Mouse (Mus musculus) natural killer cell, adult 2 months (primary cell): ENCODE data around the gene Olfr365.

Experiments used
- DNase-seq, 2 experiments: peaks; one replicate each; pipeline ENCODE4 v3.0.0; 2022; ENCODE audit warnings: low spot score in 2 of 2

Olfr365 gene

DNA sequence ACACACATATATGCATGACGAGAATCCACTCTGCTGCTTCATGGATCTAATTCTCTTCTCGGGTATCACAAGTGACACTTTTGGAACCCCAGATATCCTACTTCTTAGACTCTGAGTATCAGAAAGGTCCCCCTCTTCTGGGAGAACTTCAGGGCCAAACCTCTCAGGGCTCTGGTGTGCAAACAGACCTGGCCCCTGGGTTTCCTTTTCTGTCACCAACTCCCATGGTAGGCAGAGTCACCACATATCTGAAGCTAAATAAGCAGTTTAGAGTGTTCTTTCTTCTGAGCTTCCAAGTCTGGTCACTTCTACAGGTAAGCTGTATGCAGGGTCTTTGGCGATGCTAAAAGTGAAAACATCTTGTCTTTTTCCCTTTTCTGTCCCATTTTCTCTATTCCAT is at the start of gene Olfr365:
Gene Olfr365, plus strand, starts transcription at position 301 of the 400 bp plus-strand sequence.
- DNase-seq = no peak

DNA sequence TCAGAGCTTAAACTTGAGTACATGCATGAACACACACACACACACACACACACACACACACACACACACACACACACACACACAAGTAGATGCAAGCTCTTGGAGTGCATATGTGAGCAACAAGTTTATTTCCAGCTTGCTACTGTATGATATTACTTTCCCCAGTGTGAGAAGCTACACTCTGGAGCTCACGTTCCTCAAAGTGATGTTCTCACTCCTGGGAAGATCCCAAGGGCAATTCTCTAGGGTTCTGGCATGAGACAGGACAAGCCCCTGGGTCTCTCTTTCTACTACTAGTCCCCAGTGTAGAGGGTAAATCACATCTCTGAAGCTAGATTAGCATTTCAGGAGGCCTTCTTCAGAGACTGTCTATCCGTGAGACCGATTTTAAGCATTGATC is 49.0 kb upstream of the Olfr365 start, which contains the start of gene Olfr364-ps1:
Gene Olfr364-ps1, plus strand, starts transcription at position 301 of the 400 bp plus-strand sequence.
- DNase-seq = no peak

DNA sequence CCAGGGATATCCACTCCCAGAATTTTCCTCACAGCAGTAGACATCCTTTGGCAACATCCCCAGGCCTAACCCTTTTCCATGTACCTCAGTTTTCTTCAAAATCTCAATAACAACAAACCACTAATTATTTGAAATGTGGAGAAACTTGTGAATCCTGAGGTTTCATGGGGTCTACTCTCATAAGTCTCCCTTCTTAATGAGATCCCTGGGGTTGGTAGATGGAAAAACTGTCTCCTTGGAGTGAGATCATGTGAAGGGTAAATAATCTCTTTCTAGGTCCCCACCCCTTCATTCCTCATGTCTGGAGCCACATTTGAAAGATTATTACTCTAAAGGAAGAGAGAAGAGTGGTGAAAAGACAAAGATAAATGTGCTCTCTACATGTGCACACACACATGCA is 23.3 kb downstream of the Olfr365 start, which contains the start of gene Olfr366:
Gene Olfr366, plus strand, starts transcription at position 301 of the 400 bp plus-strand sequence.
- DNase-seq = no peak
